12 mouse cellular contexts compared by ENCODE assay signal in genomic region chr17:30874276-30874675, GRCm38 (mm10). TPM values are rescaled to one million over a fixed set of nuclear protein-coding genes. Genes with fewer than 3 reads are reported as not detected.
A peak's percentile ranks its signal among the peaks of the same experiment; 100 is the strongest.
DNase-seq lines count a peak whose midpoint lies in the region; ATAC-seq and TF ChIP-seq lines count a peak whose summit lies in the region.
"Had no signal": no experiment of that assay in that cellular context is flagged by ENCODE, and none has a peak within 500 bp of the region (broad histone marks: within the 10 kb centered on the region; RNA-seq: fewer than 3 reads in every experiment).

No protein-coding gene starts in this region.

- no peaks in the 10 kb centered on the region for H3K27me3 ChIP-seq in cerebellum, adult 2 months (ENCODE audit: control insufficient read depth, insufficient read depth, low read length)
- no peaks in the 10 kb centered on the region for H3K27me3 ChIP-seq in lung, postnatal 0 days (replicated peaks; ENCODE audit: insufficient read depth, low read length)
- no peaks in the 10 kb centered on the region for H3K27me3 ChIP-seq in heart, postnatal 0 days (ENCODE audit: control insufficient read depth, insufficient read depth, low read length)
- no peaks in the 10 kb centered on the region for H3K27me3 ChIP-seq in small intestine, adult 2 months (ENCODE audit: control insufficient read depth, insufficient read depth, low read length)
- H3K27me3 ChIP-seq: embryonic facial prominence, embryonic 13.5 days had no signal

- no peak for TF ChIP-seq POLR2A in cerebellum, adult 2 months (IDR thresholded peaks at IDR 0.05; ENCODE audit: borderline replicate concordance, insufficient read depth, low read length)
- no peak for TF ChIP-seq POLR2A in small intestine, adult 2 months (IDR thresholded peaks at IDR 0.05; ENCODE audit: low read depth, low read length)

- no peak for ATAC-seq in lung, postnatal 0 days
- ATAC-seq in heart, postnatal 0 days (ENCODE audit: insufficient read depth, low read depth), result no peak

- no peak overlapping the region for H3K4me2 ChIP-seq in lung, postnatal 0 days (replicated peaks; ENCODE audit: low read depth, low read length)
- peak overlapping the region; percentile 6; the same call in 1 of the 2 replicates for H3K4me2 ChIP-seq in heart, postnatal 0 days (ENCODE audit: low read depth, low read length)
- H3K4me2 ChIP-seq: embryonic facial prominence, embryonic 13.5 days had no signal

- TF ChIP-seq EP300 in lung, postnatal 0 days (IDR thresholded peaks at IDR 0.05), result no peak
- TF ChIP-seq EP300 in heart, postnatal 0 days (IDR thresholded peaks at IDR 0.05; ENCODE audit: low read depth), result no peak

- DNase-seq in cerebellum, adult 9-11 months, result peak; percentile 21
- no peak for DNase-seq in cerebellum, adult 2 months
- DNase-seq in lung, postnatal 0 days (ENCODE audit: low spot score), result no peak
- DNase-seq in lung, adult 18-20 months, result no peak
- no peak for DNase-seq in heart, postnatal 0 days (ENCODE audit: low spot score)
- DNase-seq in frontal cortex, postnatal 25 days (ENCODE audit: low spot score in 2 of 2), result no peak
- DNase-seq in frontal cortex, adult 2 months (ENCODE audit: extremely low spot score in 1 of 2, low spot score in 1 of 2), result no peak
- DNase-seq: layer of hippocampus, adult 9-11 months had no signal

- H3K27ac ChIP-seq in cerebellum, adult 2 months (ENCODE audit: insufficient read depth, low read length), result no peak overlapping the region
- no peak overlapping the region for H3K27ac ChIP-seq in lung, postnatal 0 days (ENCODE audit: low read length)
- H3K27ac ChIP-seq in heart, postnatal 0 days (ENCODE audit: low read depth), result no peak overlapping the region
- H3K27ac ChIP-seq in small intestine, adult 2 months (ENCODE audit: insufficient read depth, low read depth, low read length), result no peak overlapping the region
- H3K27ac ChIP-seq: embryonic facial prominence, embryonic 13.5 days had no signal

- H3K4me3 ChIP-seq in cerebellum, adult 2 months (replicated peaks; ENCODE audit: insufficient read depth, low read depth, low read length), result no peak overlapping the region
- H3K4me3 ChIP-seq in lung, postnatal 0 days (ENCODE audit: low read depth, low read length), result no peak overlapping the region
- H3K4me3 ChIP-seq in heart, postnatal 0 days (ENCODE audit: low read depth, low read length), result no peak overlapping the region
- H3K4me3 ChIP-seq in small intestine, adult 2 months (ENCODE audit: low read depth, low read length), result no peak overlapping the region
- H3K4me3 ChIP-seq: embryonic facial prominence, embryonic 13.5 days had no signal

- H3K9ac ChIP-seq in lung, postnatal 0 days (replicated peaks; ENCODE audit: low read depth), result no peak overlapping the region
- H3K9ac ChIP-seq in heart, postnatal 0 days (replicated peaks; ENCODE audit: low read depth, low read length), result no peak overlapping the region
- H3K9ac ChIP-seq: embryonic facial prominence, embryonic 13.5 days had no signal

- peaks cover 10% of the 10 kb centered on the region; the same call in 1 of the 2 replicates for H3K4me1 ChIP-seq in cerebellum, adult 2 months (ENCODE audit: control insufficient read depth, insufficient read depth, low read length)
- H3K4me1 ChIP-seq in lung, postnatal 0 days (ENCODE audit: insufficient read depth, low read depth, low read length), result no peaks in the 10 kb centered on the region
- H3K4me1 ChIP-seq in heart, postnatal 0 days (ENCODE audit: control insufficient read depth, insufficient read depth), result 0 out of 2 replicates have a peak, but pooled peaks cover 3% of the 10 kb centered on the region
- H3K4me1 ChIP-seq in small intestine, adult 2 months (ENCODE audit: control insufficient read depth, insufficient read depth, insufficient read length, low read length), result no peaks in the 10 kb centered on the region
- H3K4me1 ChIP-seq: embryonic facial prominence, embryonic 13.5 days had no signal

- TF ChIP-seq CTCF in cerebellum, adult 2 months (IDR thresholded peaks at IDR 0.05; ENCODE audit: borderline replicate concordance, insufficient read depth, low read depth, low read length), result no peak
- TF ChIP-seq CTCF in lung, postnatal 0 days (IDR thresholded peaks at IDR 0.05), result peak; percentile 33
- peak; percentile 25 for TF ChIP-seq CTCF in heart, postnatal 0 days (IDR thresholded peaks at IDR 0.05; ENCODE audit: low read depth)
- TF ChIP-seq CTCF in small intestine, adult 2 months (IDR thresholded peaks at IDR 0.05; ENCODE audit: extremely low read depth, insufficient read length, insufficient replicate concordance, low read depth, low read length), result peak; percentile 55; the same call in 1 of the 2 replicates

- H3K9me3 ChIP-seq in lung, postnatal 0 days (ENCODE audit: low read length), result no peaks in the 10 kb centered on the region
- 0 out of 2 replicates have a peak, but pooled peaks cover 5% of the 10 kb centered on the region for H3K9me3 ChIP-seq in heart, postnatal 0 days (replicated peaks; ENCODE audit: control insufficient read depth, low read length)
- H3K9me3 ChIP-seq: embryonic facial prominence, embryonic 13.5 days had no signal

- no peaks in the 10 kb centered on the region for H3K36me3 ChIP-seq in lung, postnatal 0 days (ENCODE audit: insufficient read depth, low read length)
- no peaks in the 10 kb centered on the region for H3K36me3 ChIP-seq in heart, postnatal 0 days (replicated peaks; ENCODE audit: control insufficient read depth, insufficient read depth, low read length)
- no peaks in the 10 kb centered on the region; the same call in 1 of the 2 replicates for H3K36me3 ChIP-seq in small intestine, adult 2 months (ENCODE audit: control insufficient read depth, insufficient read depth, low read length)
- H3K36me3 ChIP-seq: embryonic facial prominence, embryonic 13.5 days had no signal

- 66% methylated on average over 15 of the region's 15 CpGs for WGBS in cerebellum, adult 2 months
- 50% methylated on average over 15 of the region's 15 CpGs for WGBS in lung, postnatal 0 days
- WGBS in heart, postnatal 0 days, result 54% methylated on average over 15 of the region's 15 CpGs
- WGBS in small intestine, adult 2 months, result 59% methylated on average over 15 of the region's 15 CpGs

RNA-seq across cellular contexts. Expression of gene Glp1r, which starts 27.3 kb away (rescaled TPM):
- polyA plus RNA-seq in cerebellum, adult 2 months (2012; rRNA removed), result 0.97 and 1.2 TPM in 2 replicates
- 17.8 and 19.9 TPM in 2 replicates for polyA plus RNA-seq in lung, postnatal 0 days (2015; fragmentation: Nextera tagmentation; extraction: Ambion mirVana)
- total RNA-seq in heart, postnatal 0 days (2014; rRNA removed; ENCODE audit: low replicate concordance), result 1.3 and 4.7 TPM in 2 replicates
- polyA plus RNA-seq in heart, postnatal 0 days (2015; fragmentation: Nextera tagmentation; extraction: Ambion mirVana), result 0.43 and 0.44 TPM in 2 replicates
- polyA plus RNA-seq in small intestine, adult 2 months (2012; rRNA removed), result 0.52 and 11.3 TPM in 2 replicates
- polyA plus RNA-seq in frontal cortex, adult 2 months (2012; rRNA removed), result 0.70 and 0.74 TPM in 2 replicates
- total RNA-seq: granulocyte monocyte progenitor cell, adult 5-6 weeks; megakaryocyte-erythroid progenitor cell, adult 5-6 weeks had no signal
